Mouse (Mus musculus): ENCODE results near the gene Pld6. TPM values are rescaled to one million over a fixed set of nuclear protein-coding genes. Genes with fewer than 3 reads are reported as not detected.

Gene Pld6
- polyA plus RNA-seq, 1 experiment from 2014 or later = 7.3 TPM

DNA sequence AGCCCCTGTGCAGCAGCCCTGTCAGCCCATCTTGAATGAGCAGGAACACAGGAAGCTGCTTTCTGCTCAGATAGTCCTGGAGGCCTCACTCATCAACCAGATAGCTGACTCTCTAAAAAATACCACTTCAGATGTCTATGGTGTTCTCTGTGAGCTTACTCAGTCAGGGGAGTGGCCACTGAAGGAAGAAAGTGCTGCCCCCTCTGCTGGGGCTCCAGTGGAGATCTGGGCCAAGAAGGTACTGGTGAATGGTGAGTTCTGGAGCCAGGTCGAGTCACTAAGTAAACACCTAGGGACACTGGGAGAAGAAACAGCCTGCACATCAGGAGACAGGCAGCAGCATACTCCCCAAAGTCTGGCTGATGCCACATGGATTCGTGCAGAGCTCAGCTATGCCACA is 27.8 kb downstream of the Pld6 start:
- Histone ChIP-seq H3K27me3 (replicated peaks; ENCODE audit: insufficient read depth, low read length) (no peaks in the 10 kb centered on the region), H3K4me3 (ENCODE audit: low read depth, low read length) (no peak overlapping the region), H3K36me3 (ENCODE audit: insufficient read depth, low read length) (peaks cover 53% of the 10 kb centered on the region), H3K9me3 (ENCODE audit: low read length) (no peaks in the 10 kb centered on the region), H3K27ac (ENCODE audit: low read length) (no peak overlapping the region), H3K9ac (replicated peaks; ENCODE audit: low read depth) (no peak overlapping the region), H3K4me1 (ENCODE audit: insufficient read depth, low read depth, low read length) (no peaks in the 10 kb centered on the region), H3K4me2 (replicated peaks; ENCODE audit: low read depth, low read length) (no peak overlapping the region)
- 77% methylated on average over 2 of the region's 2 CpGs for WGBS
- ATAC-seq (no peak), DNase-seq (ENCODE audit: low spot score) (no peak)
- TF ChIP-seq EP300 (IDR thresholded peaks at IDR 0.05) (no peak), CTCF (IDR thresholded peaks at IDR 0.05) (no peak)

DNA sequence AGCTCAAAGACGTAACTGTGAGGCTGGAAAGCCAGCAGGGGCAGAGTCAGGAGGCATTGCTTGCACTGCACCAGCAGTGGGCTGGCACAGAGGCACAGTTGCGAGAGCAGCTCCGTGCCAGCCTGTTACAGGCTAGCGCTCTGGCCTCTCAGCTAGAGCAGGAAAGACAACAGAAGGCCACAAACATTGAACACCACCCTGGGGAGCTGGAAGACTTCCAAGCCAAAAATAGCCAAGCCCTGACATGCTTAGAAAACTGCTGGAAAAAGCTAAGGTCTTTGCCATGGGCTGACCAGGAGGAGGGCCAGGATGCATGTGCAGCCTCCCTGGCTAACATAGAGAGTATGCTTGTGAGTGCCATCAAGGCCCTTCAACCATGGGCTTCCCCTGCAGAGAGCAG is 28.3 kb downstream of the Pld6 start:
- DNase-seq (ENCODE audit: low spot score) = no peak
- H3K36me3 ChIP-seq (ENCODE audit: insufficient read depth, low read length) = peaks cover 50% of the 10 kb centered on the region
- no peaks in the 10 kb centered on the region for H3K4me1 ChIP-seq (ENCODE audit: insufficient read depth, low read depth, low read length)
- H3K27ac ChIP-seq (ENCODE audit: low read length) = no peak overlapping the region
- H3K4me2 ChIP-seq (replicated peaks; ENCODE audit: low read depth, low read length) = no peak overlapping the region
- TF ChIP-seq EP300 (IDR thresholded peaks at IDR 0.05) (no peak), CTCF (IDR thresholded peaks at IDR 0.05) (no peak)
- no peaks in the 10 kb centered on the region for H3K27me3 ChIP-seq (replicated peaks; ENCODE audit: insufficient read depth, low read length)
- no peak overlapping the region for H3K4me3 ChIP-seq (ENCODE audit: low read depth, low read length)
- ATAC-seq = no peak
- H3K9ac ChIP-seq (replicated peaks; ENCODE audit: low read depth) = no peak overlapping the region
- WGBS = 55% methylated on average over 4 of the region's 4 CpGs
- H3K9me3 ChIP-seq (ENCODE audit: low read length) = no peaks in the 10 kb centered on the region

DNA sequence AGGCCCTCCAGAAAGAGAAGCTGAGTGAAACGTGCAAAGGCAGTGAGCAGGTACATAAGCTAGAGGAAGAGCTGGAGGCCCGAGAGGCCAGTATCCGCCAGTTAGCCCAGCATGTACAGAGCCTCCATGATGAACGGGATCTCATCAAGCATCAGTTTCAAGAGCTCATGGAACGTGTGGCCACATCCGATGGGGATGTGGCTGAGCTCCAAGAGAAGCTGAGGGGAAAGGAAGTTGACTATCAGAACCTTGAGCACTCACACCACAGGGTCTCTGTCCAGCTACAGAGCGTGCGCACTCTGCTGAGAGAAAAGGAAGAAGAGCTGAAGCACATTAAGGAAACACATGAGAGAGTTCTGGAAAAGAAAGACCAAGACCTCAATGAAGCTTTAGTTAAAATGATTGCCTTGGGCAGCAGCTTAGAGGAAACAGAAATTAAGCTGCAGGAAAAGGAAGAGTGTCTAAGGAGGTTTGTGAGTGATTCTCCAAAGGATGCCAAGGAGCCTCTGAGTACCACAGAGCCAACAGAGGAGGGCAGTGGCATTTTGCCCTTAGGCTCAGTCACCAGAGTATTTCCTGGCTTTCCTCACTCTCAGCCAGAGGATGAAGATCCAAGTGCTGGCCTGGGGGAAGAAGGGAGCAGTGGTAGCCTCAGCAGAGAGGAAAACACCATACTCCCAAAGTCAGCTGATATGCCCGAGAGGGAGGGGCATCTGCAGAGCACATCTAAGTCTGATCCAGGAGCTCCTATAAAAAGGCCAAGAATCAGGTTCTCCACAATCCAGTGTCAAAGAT is 29.1 kb downstream of the Pld6 start:
- Histone ChIP-seq H3K4me2 (replicated peaks; ENCODE audit: low read depth, low read length) (no peak overlapping the region), H3K9ac (replicated peaks; ENCODE audit: low read depth) (no peak overlapping the region), H3K9me3 (ENCODE audit: low read length) (no peaks in the 10 kb centered on the region), H3K27me3 (replicated peaks; ENCODE audit: insufficient read depth, low read length) (no peaks in the 10 kb centered on the region), H3K4me3 (ENCODE audit: low read depth, low read length) (no peak overlapping the region), H3K4me1 (ENCODE audit: insufficient read depth, low read depth, low read length) (no peaks in the 10 kb centered on the region), H3K36me3 (ENCODE audit: insufficient read depth, low read length) (peaks cover 57% of the 10 kb centered on the region), H3K27ac (ENCODE audit: low read length) (no peak overlapping the region)
- DNase-seq (ENCODE audit: low spot score) = no peak
- WGBS = 67% methylated on average over 9 of the region's 9 CpGs
- no peak for TF ChIP-seq EP300 (IDR thresholded peaks at IDR 0.05)
- no peak for TF ChIP-seq CTCF (IDR thresholded peaks at IDR 0.05)
- ATAC-seq = no peak

DNA sequence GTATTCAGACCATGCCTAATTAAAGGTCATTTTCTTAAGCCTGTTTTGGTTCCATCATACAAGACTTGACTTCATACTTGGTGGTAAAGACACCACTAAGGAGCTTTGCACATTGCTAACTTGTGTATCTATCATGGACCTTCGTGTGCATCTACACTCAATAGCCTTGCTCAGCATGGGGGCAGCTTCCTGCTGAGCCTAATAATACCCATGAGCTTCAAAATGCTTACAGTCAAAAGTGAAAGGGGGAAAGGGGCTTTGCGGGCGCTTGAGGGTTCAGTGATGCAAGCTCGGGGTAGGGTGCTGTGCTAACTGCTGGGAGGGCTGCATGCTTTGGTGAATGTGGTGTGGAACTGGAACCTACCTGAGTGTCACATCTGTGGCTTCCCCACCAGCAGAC is 31.1 kb downstream of the Pld6 start:
- Histone ChIP-seq H3K4me2 (replicated peaks; ENCODE audit: low read depth, low read length) (no peak overlapping the region), H3K27me3 (replicated peaks; ENCODE audit: insufficient read depth, low read length) (no peaks in the 10 kb centered on the region), H3K27ac (ENCODE audit: low read length) (no peak overlapping the region), H3K36me3 (ENCODE audit: insufficient read depth, low read length) (peaks cover 71% of the 10 kb centered on the region), H3K9ac (replicated peaks; ENCODE audit: low read depth) (no peak overlapping the region), H3K4me1 (ENCODE audit: insufficient read depth, low read depth, low read length) (no peaks in the 10 kb centered on the region), H3K4me3 (ENCODE audit: low read depth, low read length) (no peak overlapping the region), H3K9me3 (ENCODE audit: low read length) (no peaks in the 10 kb centered on the region)
- DNase-seq (ENCODE audit: low spot score) (no peak), ATAC-seq (no peak)
- no peak for TF ChIP-seq CTCF (IDR thresholded peaks at IDR 0.05)
- no peak for TF ChIP-seq EP300 (IDR thresholded peaks at IDR 0.05)
- 90% methylated on average over 4 of the region's 4 CpGs for WGBS

DNA sequence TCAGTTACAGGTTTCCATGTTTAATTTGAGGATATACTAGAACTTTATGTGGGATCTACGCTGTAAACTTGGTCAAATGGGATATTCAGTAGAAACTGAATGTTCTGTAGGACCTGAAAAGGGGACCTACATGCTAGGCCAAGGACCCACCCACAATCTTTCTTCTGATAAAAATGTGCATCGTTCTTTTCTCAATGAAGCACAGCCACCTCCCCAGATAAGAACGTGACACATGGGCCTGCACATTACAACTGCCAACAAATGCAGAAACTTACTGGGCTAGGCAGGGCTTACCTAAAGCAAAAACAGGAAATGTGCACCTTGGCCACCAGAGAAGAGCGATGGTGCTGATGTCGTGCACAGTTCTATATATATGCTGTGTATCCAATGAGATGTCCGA is 32.9 kb downstream of the Pld6 start:
- no peak for DNase-seq (ENCODE audit: low spot score)
- H3K4me1 ChIP-seq (ENCODE audit: insufficient read depth, low read depth, low read length) = no peaks in the 10 kb centered on the region
- H3K4me3 ChIP-seq (ENCODE audit: low read depth, low read length) = no peak overlapping the region
- no peak overlapping the region for H3K9ac ChIP-seq (replicated peaks; ENCODE audit: low read depth)
- H3K27ac ChIP-seq (ENCODE audit: low read length) = no peak overlapping the region
- H3K36me3 ChIP-seq (ENCODE audit: insufficient read depth, low read length) = peaks cover 57% of the 10 kb centered on the region
- H3K9me3 ChIP-seq (ENCODE audit: low read length) = no peaks in the 10 kb centered on the region
- WGBS = 90% methylated on average over 6 of the region's 6 CpGs
- H3K27me3 ChIP-seq (replicated peaks; ENCODE audit: insufficient read depth, low read length) = no peaks in the 10 kb centered on the region
- no peak overlapping the region for H3K4me2 ChIP-seq (replicated peaks; ENCODE audit: low read depth, low read length)
- no peak for ATAC-seq
- TF ChIP-seq CTCF (IDR thresholded peaks at IDR 0.05) = no peak
- TF ChIP-seq EP300 (IDR thresholded peaks at IDR 0.05) = no peak

DNA sequence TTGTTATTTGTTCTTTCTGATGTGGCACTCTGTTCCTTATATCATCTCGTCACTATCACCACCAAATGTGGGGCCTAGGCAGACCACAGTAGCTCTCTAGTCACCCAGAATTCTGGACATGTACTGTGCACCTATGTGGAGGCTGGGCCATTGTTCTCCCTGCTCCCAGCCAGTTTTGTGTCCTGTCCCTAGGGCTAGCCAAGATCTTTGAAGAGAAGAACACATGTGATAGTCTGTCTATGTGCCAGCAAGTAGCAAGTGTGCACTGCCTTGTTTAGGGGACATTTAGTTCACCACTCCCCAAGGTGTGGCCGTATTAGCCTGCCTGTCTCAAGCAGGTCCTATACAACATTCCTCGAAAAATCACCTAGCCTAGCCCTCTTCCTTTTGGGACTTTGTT is 38.4 kb downstream of the Pld6 start:
- no peaks in the 10 kb centered on the region for H3K4me1 ChIP-seq (ENCODE audit: insufficient read depth, low read depth, low read length)
- no peak for DNase-seq (ENCODE audit: low spot score)
- no peaks in the 10 kb centered on the region for H3K9me3 ChIP-seq (ENCODE audit: low read length)
- no peaks in the 10 kb centered on the region for H3K27me3 ChIP-seq (replicated peaks; ENCODE audit: insufficient read depth, low read length)
- 75% methylated on average over 3 of the region's 3 CpGs for WGBS
- no peak overlapping the region for H3K27ac ChIP-seq (ENCODE audit: low read length)
- no peak overlapping the region for H3K4me3 ChIP-seq (ENCODE audit: low read depth, low read length)
- no peak overlapping the region for H3K9ac ChIP-seq (replicated peaks; ENCODE audit: low read depth)
- TF ChIP-seq EP300 (IDR thresholded peaks at IDR 0.05) (no peak), CTCF (IDR thresholded peaks at IDR 0.05) (no peak)
- peak; percentile 26; the same call in 1 of the 2 replicates for ATAC-seq
- H3K36me3 ChIP-seq (ENCODE audit: insufficient read depth, low read length) = peaks cover 27% of the 10 kb centered on the region
- H3K4me2 ChIP-seq (replicated peaks; ENCODE audit: low read depth, low read length) = no peak overlapping the region
